Mouse (Mus musculus) c-Kit-positive CD71-negative TER-119-negative erythroid progenitor cells, embryonic 14.5 days (primary cell): ENCODE measurements at regions not wholly inside any gene's neighbourhood (a gene's known extent, or its start where the extent isn't known, plus 50 kb on each side); places are given as distances from the start of the nearest gene placed in this dataset.

Experiments used
- DNase-seq: peaks from one replicate; pipeline ENCODE4 v3.0.0-alpha.2; 2013; ENCODE audit warnings: low read depth

DNA sequence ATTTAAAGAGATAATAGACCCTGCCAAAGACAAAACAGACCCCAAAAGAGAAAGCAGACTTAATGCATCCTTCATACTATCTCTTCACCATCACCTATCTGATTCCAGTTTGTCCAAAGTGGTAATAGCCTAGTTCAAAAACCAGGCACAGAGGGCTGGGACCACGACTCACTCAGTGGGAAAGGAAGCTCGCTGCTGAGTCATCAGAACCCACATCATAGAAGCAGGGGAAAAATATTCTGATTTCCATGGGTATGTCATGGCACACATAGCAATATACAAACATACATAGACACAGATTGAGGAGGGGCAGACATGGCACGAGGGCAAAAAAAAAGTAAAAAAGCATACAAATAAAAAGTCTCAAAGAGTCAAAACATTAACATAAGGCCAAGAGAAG lies 53.7 kb upstream of the Ralgps2 start:
- DNase-seq: no peak

DNA sequence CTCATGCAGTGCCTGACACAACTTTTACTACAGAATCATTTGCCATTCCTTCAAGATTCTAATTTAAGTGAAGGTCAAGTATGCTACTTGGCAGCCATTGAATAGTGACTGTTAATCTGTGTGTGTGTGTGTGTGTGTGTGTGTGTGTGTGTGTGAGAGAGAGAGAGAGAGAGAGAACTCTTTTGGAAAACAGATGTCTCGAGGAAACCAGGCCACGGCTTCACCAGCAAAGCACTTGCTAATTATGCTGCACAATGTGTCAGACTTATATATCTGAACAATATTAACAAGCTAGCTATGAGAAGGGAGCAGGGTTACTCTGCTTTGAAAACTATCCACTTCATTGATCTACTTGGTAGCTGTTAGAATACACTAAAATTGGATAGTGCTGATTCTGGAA lies 53.1 kb upstream of the Ralgps2 start:
- DNase-seq: no peak

DNA sequence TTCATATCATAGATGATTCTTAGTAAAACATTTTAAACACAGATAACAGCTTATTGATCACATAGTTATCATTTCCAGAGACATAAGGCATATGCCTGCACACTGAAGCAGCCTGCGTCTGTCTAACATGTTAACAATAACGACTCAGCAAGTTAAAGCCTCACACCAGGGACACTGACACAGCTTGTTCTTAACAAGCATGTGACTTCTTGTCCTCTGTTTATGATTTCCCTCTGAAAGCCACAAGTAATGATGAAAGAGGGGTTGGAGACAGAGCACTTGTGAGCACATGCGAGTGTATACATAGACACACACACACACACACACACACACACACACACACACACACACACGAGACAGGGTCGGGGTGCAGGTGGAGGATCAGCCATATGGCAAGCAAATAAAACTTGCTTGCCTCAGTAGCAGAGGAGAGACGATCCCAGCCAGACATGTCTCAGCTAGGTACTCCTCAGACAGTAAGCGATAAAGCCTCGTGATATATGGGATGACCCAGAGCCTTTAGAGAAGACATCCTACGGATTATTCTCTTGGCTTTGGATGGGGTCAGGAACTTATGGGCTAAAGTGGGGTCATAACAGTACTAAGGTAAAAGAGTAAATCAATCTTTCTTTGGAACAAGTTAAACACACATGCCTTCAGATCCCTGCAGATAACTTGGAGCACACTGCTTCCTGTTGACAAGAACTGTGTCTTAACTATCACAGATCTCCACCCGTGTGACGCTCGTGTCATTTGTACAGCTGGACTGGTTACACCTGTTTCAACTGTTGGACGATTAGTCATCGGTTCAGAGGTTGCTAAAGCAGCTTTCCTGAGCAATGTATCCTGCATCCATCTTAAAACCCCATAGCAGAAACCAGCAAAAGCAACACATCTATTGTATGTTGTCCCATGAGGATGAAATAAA lies 51.4 kb upstream of the Ralgps2 start:
- DNase-seq: no peak

DNA sequence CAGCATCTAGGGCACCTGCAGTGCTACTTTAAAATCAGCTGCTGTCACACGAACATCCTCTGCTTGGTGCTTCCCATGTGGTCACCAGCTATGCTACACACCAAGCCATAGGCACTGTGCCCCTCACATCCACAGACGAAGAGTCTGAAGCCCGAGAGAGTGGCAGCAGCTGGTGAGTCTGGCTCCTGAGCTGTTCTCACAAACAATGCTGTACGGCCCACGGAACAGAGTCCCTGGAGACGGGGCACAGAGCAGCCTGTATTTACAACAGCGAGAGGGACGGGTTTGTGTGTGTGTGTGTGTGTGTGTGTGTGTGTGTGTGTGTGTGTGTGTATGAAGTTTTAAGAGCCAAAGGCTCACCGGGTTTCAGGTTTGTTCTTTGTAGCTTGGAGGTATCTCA lies 50.7 kb upstream of the Ralgps2 start:
- DNase-seq: no peak

DNA sequence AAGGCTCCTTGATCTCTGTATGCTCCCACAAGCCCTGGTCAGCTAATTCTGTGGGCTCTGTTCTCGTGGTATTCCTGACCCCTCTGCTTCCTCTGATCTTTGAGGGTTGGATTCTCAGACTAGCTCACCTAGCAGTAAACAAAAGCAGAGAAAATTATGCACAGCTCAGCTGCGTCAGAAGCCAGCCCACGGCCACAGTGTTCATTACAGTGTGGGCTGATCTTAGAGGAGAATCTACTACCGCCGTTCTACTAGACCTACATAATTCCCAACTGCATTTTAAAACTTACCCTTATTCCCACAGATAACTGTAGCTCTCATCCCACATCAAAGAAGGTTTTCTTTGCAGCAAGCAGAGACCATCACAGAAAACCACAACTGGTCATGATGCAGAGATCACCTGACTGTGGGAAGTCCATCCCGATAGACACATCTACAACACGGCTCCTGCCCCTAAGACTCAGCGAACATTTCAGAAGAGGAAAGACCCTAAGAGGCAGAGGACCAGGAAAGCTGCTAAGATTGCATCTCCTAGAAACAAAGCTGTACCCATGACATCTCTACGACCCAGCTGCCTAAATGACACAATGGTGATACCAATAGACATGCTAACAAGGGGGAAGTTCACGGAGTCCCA lies 49.8 kb upstream of the Ralgps2 start:
- no peak for DNase-seq
